Mouse (Mus musculus) cerebellum, adult 2 months (tissue): ENCODE measurements around the gene Calb2. TPM values are rescaled to one million over a fixed set of nuclear protein-coding genes. Genes with fewer than 3 reads are reported as not detected.

Experiments used
- DNase-seq, 2 experiments: peaks; one replicate each; pipeline ENCODE4 v3.0.0; 2021
- H3K27ac ChIP-seq: fragments of 200-500 bp; 2 replicates; pipeline ENCODE4 v1.5.1; 2012; ENCODE audit warnings: low read length, control low read depth, inconsistent platforms; ENCODE audit not compliant: insufficient read depth
- H3K27me3 ChIP-seq: fragments of 200-500 bp; 2 replicates; pipeline ENCODE4 v1.6.1; 2012; ENCODE audit warnings: inconsistent platforms, mild to moderate bottlenecking, low read length, moderate library complexity; ENCODE audit not compliant: control insufficient read depth, insufficient read depth
- H3K4me1 ChIP-seq: fragments of 200-500 bp; 2 replicates; pipeline ENCODE4 v1.6.1; 2011; ENCODE audit warnings: low read length; ENCODE audit not compliant: control insufficient read depth, insufficient read depth
- H3K4me3 ChIP-seq: fragments of 200-500 bp; replicated peaks from 2 replicates; pipeline ENCODE3; 2011; ENCODE audit warnings: mild to moderate bottlenecking, low read depth, low read length, control low read depth; ENCODE audit not compliant: insufficient read depth
- CTCF ChIP-seq: fragments of 200-500 bp; IDR thresholded peaks from 2 replicates; pipeline ENCODE4 v1.5.1; 2011; ENCODE audit warnings: low read depth, mild to moderate bottlenecking, control low read depth, low read length, moderate library complexity, borderline replicate concordance; ENCODE audit not compliant: insufficient read depth
- POLR2A ChIP-seq: fragments of 200-500 bp; IDR thresholded peaks from 2 replicates; pipeline ENCODE4 v1.6.1; 2011; ENCODE audit warnings: low read length, control low read depth, borderline replicate concordance; ENCODE audit not compliant: insufficient read depth
- WGBS: fragments of 180-500 bp; shearing (Covaris S2); methylation state at CpG from one replicate; pipeline ENCODE4 v1.1.7; 2018; 5-methylcytosine and 5-hydroxymethylcytosine counted together
- polyA plus RNA-seq: library from polyadenylated mRNA; depleted of rRNA; stranded (reverse); fragments of >200 nt; gene quantifications from 2 replicates; pipeline ENCODE4 v1.2.3, GENCODE M21; 2012

Calb2 gene
- polyA plus RNA-seq, 1 experiment = 550 TPM

DNA sequence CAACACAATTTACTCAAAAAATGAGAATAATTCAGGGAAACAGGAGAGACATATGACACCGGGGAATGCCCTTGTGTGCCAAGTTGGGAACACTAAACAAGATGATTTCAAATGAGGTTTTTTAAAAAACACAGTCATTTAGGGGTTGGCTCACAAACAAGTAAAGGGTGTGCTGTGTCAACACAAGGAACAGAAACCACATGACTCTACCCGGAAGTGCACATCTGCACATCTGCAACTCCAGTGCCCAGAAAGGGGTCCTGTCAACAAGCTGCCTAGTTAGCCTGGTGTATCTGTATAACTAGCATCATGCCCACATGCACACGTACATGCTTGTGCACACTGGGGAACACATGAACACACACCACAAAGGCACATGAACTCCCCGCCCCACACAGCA, 17.5 kb upstream of the Calb2 start:
- H3K27ac ChIP-seq = no peak overlapping the region
- H3K4me1 ChIP-seq = peaks cover 10% of the 10 kb centered on the region
- 87% methylated on average over 4 of the region's 4 CpGs for WGBS
- no peak for DNase-seq
- no peak for TF ChIP-seq POLR2A
- no peak for TF ChIP-seq CTCF
- no peaks in the 10 kb centered on the region for H3K27me3 ChIP-seq
- H3K4me3 ChIP-seq = no peak overlapping the region

DNA sequence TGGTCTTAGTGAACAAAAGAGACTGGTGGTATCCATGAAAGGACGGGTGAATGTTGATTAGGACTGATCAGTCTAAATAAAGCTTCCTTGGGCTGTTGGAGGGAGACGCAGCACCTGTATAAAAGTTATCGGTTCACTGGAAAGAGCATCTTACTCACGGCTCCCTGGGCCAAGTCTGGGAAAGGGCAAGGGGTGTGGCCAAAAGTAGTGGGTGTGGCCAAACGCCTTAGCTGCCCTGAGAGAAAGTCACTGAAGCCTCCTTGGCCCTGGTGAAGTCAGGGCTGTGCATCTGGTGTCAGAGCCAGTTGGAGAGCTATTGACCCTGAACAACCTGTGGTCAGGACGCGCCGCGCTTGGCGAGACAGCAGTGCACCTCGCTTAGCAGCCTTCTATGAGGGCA, 15.7 kb upstream of the Calb2 start:
- DNase-seq = no peak
- no peaks in the 10 kb centered on the region for H3K27me3 ChIP-seq
- WGBS = 73% methylated on average over 11 of the region's 11 CpGs
- TF ChIP-seq CTCF (no peak), POLR2A (no peak)
- H3K27ac ChIP-seq = no peak overlapping the region
- H3K4me1 ChIP-seq = peaks cover 11% of the 10 kb centered on the region
- no peak overlapping the region for H3K4me3 ChIP-seq

DNA sequence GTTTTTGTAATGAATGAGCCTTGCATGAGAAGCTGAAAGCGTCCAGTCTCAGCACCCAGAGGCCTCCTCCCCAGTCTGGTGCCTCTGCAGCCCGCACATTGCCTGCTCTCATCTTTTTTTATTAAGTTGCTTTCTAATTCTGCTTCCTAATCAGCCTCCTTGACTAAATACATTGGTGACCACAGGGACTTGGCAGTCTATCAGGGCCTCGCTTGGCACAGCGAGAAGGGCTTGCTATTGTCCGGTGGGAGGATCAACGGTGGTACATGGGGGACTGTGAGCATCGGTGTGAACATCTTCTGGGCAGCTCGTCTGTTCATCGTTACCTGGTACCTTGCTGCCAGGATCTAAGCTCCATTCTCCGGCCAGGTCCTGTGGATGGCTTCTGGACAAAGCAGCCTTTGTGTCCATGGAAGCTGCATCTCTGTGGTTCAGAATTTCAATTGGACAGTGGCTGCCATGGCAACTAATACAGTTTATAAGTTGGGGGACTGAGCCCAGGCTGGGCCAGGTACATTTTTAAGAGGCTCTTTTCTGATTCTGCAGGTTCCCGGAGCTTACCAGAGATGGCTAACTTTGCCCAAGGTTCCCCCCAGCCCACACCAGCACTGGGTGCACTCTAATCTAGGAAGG, 14.8 kb upstream of the Calb2 start:
- Histone ChIP-seq H3K27me3 (no peaks in the 10 kb centered on the region), H3K27ac (no peak overlapping the region), H3K4me3 (no peak overlapping the region), H3K4me1 (peaks cover 18% of the 10 kb centered on the region)
- WGBS = 25% methylated on average over 11 of the region's 11 CpGs
- DNase-seq = no peak
- TF ChIP-seq POLR2A = no peak
- TF ChIP-seq CTCF = no peak

DNA sequence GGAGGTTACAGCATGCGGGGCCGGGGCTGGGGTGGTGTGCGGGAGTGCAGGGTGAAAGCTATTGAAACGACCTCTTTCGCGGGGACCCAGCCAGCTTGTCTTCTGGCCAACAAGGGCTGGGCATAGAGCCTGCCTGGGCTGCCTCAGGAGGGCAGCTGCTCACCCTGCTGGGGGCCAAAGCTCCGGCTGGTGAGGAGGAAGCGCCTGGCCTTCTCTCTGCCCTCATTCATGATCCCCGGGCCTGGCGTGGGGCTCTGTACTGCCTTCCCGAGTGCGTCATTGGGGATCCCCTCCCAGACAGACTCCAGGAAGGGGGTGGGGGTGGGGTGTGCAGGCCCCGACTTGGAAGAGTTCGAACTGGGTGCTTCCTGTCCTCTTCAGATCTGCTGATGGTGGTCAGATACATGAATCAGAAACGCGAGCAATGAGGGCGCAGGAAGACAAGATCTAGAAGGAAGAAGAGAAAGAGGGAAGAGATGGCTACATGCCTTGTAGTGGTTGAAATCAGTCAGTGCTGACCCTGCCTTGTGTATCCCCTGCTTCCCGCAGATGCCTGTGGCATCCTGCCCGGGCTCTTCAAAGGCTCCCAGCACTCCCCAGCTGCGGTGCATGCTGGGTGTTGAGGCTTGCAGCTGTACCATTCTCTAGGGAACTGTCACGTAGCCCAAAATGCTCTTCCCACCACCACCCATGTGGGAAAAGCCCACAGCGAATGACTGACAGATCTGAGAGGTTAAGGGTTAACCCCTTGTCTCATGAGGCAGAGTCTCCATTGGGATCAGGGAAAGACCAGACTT, 9.5 kb upstream of the Calb2 start:
- TF ChIP-seq POLR2A (no peak), CTCF (no peak)
- Histone ChIP-seq H3K4me3 (peak overlapping the region; percentile 11), H3K4me1 (peaks cover 40% of the 10 kb centered on the region), H3K27me3 (no peaks in the 10 kb centered on the region), H3K27ac (peak overlapping the region; percentile 60)
- DNase-seq = peak; percentile 94 to 96
- WGBS = 4% methylated on average over 22 of the region's 22 CpGs

DNA sequence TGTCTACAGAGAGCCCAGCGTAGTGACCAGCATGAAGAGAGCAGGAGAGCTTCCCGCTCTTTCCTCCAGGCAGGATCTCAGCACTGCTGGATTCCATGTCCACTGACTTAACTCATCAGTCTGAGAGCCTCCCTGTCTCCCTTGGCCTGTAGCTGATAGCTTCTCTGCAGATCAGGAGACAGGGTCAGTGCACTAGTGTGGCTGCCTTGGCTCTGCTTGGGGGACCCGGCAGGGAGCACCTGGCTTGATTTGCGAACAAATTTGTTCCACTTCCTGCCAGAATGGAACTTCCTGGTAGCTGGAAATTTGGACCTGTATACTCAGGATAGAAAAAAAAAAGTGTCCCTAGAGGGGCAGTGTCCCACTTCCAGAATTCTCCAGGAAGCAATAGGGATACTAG, 6.8 kb upstream of the Calb2 start:
- WGBS = 14% methylated on average over 4 of the region's 4 CpGs
- DNase-seq = peak; percentile 81 to 90
- TF ChIP-seq CTCF (no peak), POLR2A (no peak)
- Histone ChIP-seq H3K4me3 (no peak overlapping the region), H3K27ac (peak overlapping the region; percentile 23; the same call in 1 of the 2 replicates), H3K4me1 (peaks cover 49% of the 10 kb centered on the region), H3K27me3 (no peaks in the 10 kb centered on the region)

DNA sequence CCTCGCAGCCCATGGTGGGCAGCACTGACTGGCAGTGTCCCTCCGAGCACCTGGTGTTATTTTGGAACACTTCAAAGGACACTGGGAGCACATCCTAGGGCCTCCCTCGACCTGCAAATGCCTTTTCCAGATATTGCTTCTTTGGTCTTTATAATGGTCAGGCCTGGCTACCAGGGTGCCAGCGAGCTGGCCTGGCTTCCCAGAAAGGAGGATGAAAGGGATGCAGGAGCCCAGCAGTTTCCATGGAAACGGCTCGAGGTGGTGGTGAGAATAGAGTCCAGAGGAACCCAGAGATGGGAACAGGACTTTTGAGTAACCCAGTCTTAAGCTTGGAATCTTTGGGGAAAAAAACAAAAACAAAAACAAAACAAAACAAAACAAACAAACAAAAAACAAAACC, 4.2 kb upstream of the Calb2 start:
- Histone ChIP-seq H3K4me1 (peaks cover 40% of the 10 kb centered on the region), H3K27ac (no peak overlapping the region), H3K27me3 (no peaks in the 10 kb centered on the region), H3K4me3 (no peak overlapping the region)
- 19% methylated on average over 6 of the region's 6 CpGs for WGBS
- no peak for TF ChIP-seq CTCF
- no peak for TF ChIP-seq POLR2A
- DNase-seq = peak; percentile 46 to 72

DNA sequence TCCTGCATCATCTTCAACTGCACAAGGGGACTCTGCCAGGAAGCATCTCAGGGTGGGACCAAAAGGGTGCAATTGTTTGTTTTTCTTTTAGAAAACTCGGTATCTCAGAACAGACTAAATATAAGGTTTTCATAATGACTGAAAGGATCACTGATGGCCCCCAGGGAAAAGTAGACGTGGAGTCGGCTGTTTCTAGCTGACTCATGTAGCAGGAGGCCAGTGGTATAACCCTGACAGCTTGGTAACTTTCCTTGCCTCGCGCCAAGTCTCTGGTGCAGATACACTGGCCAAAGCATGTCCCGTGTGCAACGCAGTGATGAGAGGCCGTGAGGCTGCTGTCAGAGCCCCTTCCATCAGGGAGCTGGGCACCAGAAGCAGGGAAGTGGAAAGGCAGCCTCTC, 1.7 kb downstream of the Calb2 start:
- 23% methylated on average over 8 of the region's 8 CpGs for WGBS
- H3K4me3 ChIP-seq = peak overlapping the region; percentile 56
- no peak for TF ChIP-seq POLR2A
- no peak for TF ChIP-seq CTCF
- H3K27ac ChIP-seq = peak overlapping the region; percentile 55
- peaks cover 35% of the 10 kb centered on the region for H3K4me1 ChIP-seq
- DNase-seq = peak in 1 of 2 experiments; percentile 30
- no peaks in the 10 kb centered on the region for H3K27me3 ChIP-seq

DNA sequence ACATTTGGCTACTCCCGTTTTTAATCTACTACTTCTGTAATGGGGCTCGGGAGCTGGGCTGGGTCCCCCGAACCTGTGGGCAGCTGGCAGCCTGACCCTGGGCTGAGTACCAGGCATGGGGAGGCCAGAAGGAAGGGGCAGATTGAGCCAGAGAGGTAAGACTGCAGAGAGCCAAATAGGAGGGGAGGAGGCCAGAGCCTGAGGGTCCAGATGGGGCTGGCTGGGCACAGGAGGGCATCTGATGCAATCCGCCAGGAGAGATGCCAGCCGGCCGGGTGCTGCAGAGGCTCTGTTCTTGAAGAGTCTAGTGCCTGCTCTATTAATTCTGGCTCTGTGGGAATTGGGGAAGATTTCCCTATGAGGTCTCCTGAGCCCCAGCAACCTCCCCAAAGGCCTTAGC, 6.0 kb downstream of the Calb2 start:
- Histone ChIP-seq H3K27ac (peak overlapping the region; percentile 71), H3K27me3 (no peaks in the 10 kb centered on the region), H3K4me1 (peaks cover 49% of the 10 kb centered on the region), H3K4me3 (no peak overlapping the region)
- peak; percentile 89 to 95 for DNase-seq
- TF ChIP-seq POLR2A = no peak
- TF ChIP-seq CTCF = no peak
- 8% methylated on average over 6 of the region's 6 CpGs for WGBS

DNA sequence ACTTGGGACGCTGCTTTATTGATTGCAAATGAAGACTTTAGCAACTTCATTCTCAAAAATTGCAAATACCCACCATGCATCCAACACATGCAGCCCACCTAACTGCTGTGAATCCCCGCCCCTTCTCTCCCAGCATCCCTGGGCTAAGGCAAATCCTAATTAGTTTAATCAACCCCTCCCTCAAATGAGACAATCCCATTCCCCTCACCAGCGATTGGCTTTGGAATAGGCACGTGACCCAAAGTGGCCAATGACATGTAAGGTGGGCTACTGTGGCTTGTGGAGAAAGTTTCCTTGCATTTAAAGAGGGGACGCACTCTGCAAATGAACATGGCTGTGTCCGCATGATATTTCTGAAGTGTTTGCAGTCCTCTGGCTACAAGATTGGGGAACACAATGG, 15.1 kb downstream of the Calb2 start:
- Histone ChIP-seq H3K27me3 (no peaks in the 10 kb centered on the region), H3K4me1 (peaks cover 14% of the 10 kb centered on the region), H3K4me3 (no peak overlapping the region), H3K27ac (no peak overlapping the region)
- 71% methylated on average over 6 of the region's 6 CpGs for WGBS
- TF ChIP-seq POLR2A = no peak
- TF ChIP-seq CTCF = no peak
- no peak for DNase-seq
